Mouse (Mus musculus) embryonic fibroblast, embryonic 13.5 days (primary cell): ENCODE data around the gene Igsf21.

ENCODE experiments used
- CTCF ChIP-seq: IDR thresholded peaks from 2 replicates; pipeline ENCODE4 v1.5.1; 2011; ENCODE audit warnings: mild to moderate bottlenecking, control low read depth, low read length, moderate library complexity, borderline replicate concordance; ENCODE audit not compliant: insufficient read depth
- POLR2A ChIP-seq: IDR thresholded peaks from 2 replicates; pipeline ENCODE4 v1.6.1; 2011; ENCODE audit warnings: low read depth, mild to moderate bottlenecking, control low read depth, low read length, moderate library complexity

DNA sequence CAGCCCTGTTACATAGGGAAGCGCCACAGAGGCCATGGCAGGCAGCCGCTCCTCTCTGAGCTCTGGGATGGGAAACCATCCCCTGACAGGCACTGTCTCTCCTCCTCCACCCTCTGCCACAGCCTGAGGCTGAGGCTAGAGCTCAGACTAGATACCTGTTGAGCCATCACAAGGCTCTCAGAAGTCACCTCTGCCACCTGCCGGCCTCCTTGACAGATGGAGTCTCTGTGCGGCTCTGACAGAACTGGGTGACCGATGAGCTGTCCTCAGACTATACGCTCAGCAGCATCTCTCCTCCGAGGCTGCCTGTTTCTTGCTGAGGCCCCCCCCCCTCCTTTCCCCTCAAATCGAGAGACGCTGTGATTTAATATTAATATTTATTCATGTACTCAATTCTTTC, 49.9 kb downstream of the Igsf21 start:
- TF ChIP-seq POLR2A: no peak
- no peak for TF ChIP-seq CTCF
